Mouse (Mus musculus) heart, adult 18-20 months (tissue): Measurements from ENCODE around the gene Ubr1. TPM values are rescaled to one million over a fixed set of nuclear protein-coding genes. Genes with fewer than 3 reads are reported as not detected.
A peak's percentile ranks its signal among the peaks of the same experiment; 100 is the strongest.
"Not testable (repeated sequence)": the region's sequence is repeated elsewhere in the genome, so short reads cannot be mapped to it uniquely, and the experiment has no call there.

Source experiments
- DNase-seq, 2 experiments: peaks; one replicate each; pipeline ENCODE4 v3.0.0; 2021 to 2022; ENCODE audit warnings: mixed read lengths in 1 of 2
- total RNA-seq, 2 experiments: library from RNA; stranded (reverse); gene quantifications; 2 replicates each; pipeline ENCODE4 v1.2.3; 2021

The Ubr1 gene
- total RNA-seq, 2 experiments from 2014 or later: 18.9 to 21.4 TPM

DNA sequence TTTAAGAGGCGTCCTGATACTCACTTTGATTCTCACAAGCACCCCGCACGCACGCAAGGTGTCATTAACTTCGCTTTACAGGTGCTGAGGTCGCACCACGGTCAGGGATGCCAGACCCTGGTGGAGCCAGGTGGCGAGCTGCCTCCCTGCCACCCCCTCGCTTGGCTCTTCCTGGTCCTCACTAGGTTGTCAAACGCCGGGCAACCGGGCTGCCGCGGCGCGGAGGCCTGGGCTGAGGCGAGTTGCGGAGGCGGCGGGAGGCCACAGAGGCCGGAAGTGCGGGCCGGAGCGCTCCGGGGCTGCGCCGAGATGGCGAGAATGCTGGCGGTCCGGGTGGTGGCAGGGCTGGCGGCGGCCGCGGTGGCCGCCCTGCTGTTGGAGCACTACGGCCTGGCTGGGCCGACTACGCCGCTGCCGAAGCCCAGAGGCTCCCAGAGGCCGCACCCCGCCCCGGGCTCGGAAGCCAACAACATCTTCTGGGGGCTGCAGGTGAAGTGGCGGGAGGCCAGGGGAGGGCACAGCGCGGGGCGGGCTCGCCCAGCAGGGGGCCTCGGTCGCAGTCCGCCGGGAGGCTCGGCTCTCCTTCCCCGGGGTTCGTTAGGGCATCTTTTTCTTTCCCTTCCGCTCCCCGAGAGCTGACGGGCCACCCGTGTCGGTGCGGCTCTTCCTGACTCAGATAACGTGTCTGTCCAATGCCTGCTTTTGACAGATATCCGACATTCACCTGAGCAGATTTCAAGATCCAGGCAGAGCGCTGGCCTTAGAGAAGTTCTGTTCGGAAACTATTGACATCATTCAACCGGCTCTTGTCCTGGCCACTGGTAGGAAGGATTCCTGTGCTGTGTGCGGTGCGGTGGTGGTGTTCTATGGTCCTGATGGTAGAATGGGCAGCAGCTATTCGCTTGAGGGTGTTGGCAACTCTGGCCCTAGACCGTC lies 6.7 kb upstream of the Ubr1 start, which contains the start of gene Tmem62:
Gene Tmem62 (plus strand): TSS at position 28 of the 936 bp plus-strand sequence.
- peak; percentile 74 to 82 for DNase-seq

DNA sequence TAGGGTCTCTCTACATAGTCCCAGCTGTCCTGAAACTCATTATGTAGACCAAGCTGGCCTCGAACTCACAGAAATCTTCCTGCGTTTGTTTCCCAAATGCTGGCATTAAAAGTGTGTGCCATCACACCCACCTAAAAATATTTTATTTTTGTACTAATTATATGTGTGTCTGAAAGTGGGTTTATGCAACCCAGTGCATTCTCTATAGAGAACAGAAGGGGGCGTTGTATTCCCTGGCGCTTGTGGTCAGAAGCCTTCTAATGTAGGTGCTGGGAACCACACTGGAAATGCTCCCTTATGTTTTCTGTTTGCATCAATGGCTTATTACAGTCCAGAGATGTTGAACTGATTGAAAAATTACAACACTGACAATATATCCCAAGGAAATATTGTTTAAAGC lies 5.8 kb upstream of the Ubr1 start:
- DNase-seq: no peak

DNA sequence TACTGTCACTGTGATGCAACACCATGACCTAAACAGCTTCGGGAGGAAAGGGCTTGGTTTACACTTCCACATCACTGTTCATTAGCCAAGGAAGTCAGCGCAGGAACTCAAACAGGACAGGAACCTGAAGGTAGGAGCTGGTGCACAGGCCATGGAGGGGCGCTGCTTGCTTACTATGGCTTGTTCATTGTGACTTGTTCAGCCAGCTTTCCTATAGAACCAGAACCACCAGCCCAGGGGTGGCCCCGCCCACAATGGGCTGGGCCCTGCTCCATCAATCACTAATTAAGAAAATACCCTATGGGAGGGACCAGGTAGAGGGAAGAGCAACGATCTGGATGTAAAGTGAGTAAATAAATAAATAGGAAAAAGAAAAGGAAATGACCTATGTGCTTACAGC lies 2.4 kb upstream of the Ubr1 start:
- DNase-seq: no peak

DNA sequence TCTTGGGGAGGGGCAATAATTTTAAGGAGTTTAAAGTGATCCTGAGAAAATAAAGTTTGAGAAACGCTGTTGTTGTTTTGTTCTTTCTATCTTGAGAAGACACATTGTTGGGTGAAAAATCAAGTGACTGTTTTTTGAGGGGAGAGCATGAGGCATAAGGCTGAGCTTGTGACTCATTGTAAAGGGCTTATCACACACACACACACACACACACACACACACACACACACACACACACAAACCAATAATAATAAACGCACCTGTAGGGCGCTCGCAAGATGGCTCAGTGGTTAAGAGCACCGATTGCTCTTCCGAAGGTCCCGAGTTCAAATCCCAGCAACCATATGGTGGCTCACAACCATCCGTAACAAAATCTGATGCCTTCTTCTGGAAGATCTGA lies 1.7 kb upstream of the Ubr1 start:
- not testable (repeated sequence) for DNase-seq

DNA sequence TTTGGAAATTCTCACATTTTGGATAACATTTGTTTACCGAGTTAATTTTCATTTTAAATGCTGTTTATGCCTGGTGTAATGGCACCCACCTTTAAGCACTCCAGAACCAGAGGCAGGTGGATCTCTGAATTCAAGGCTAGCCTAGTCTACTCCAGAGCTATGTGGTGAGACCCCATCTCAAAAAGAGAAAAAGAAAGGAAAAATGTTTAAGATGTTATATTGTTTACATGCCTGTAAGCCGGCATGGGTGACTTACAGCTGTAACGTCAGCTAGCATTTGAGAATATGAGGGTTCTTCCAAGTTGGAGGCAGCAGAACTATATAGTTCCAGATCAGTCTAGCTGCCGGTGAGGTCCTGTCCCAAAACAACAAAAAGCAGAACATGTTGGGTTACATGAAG lies 1.3 kb upstream of the Ubr1 start:
- DNase-seq: no peak

DNA sequence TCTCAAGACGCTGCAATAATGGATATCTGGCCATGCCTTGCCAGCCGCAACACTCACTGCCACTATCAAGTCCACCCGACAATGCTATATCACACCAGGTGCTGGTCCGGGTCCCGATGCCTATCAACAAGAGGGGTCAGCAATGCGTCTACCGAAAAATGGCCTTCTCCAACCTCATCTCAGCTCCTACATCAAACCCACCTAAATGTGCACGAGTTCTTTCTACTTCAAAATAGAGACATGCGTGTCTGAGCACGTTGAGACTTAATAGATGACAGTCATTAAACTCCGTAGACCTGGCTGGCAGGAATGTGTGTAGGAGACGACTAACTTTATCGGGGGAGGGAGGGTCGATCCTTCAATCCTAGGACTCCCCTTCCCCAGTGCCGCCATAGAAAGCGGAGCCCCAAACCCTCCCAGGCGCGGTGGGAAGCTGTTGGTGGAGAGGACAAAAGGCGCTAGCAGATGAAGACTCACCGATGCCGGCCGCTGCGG lies 423 bp downstream of the Ubr1 start:
- no peak for DNase-seq

DNA sequence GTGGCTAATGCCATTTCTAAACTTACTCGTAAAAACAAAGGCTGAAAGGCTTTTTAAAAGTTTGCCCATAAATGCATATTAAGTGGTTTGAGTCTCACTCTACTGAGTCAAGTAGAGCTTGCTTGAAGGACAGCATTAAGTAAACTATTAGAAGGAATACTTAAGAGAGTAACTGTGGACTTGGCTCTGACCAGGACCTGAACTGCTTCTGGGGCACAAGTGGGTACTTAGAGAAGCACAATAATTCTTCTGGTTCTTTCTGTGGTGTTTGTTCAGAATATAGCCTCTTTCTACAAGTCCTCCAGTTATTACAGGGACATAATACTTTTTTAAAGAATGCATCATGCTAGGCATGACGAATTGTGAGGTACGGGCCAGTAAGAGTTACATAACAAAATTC lies 5.0 kb downstream of the Ubr1 start:
- no peak for DNase-seq

DNA sequence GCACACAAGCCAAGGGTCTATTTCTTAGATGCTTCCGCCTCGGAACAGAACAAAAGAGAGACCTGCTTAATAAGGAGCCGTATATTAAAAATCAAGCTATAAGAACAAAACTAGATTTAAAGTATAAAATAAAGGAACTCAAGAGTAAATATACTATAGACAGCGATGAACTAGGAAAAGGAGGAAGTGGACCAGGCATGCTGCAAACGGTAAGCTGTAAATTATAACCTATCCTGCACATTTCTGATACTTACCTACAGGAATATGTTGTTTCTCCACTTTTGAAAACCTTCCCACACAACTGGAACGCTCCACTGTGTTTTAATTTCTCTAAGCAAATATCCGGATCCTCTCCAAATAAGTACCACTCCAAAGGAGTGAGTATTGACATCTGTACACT lies 7.4 kb downstream of the Ubr1 start:
- DNase-seq: no peak

DNA sequence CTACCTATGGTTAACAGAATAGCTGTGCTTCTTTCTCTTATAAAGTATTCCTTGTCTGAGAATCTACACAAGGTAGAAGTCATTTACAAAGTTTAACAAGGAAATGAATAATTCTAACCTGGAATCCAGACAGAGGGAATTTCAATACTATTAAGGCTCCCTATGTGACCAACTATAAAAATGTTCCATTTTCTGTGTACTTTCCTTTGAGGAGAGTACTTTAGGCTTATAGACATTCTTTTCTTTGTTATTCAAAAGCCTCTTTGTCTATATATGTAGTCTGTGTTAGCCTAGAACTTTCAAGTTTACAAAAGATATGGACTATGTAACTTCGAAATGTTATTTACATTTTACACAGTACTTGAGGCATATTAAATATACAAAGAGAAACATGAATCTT lies 10.3 kb downstream of the Ubr1 start:
- no peak for DNase-seq

DNA sequence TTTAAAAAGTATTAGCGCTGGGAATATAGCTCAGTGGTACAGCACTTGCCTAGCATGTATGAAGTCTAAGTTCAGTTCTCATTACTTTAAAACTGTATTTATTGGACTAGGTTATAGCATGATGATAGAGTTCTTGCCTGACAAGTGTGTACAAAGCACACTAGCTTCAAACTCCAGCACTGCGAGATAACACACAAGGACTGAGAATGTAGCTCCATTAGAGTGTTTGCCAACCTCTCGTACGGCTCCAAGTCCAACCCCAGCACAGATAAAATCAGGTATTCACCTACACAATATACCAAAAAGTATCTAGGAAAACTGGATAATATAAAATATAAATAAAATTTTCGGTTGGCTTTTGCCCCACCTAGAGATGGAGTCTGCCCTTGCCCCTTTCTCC lies 10.7 kb downstream of the Ubr1 start:
- no peak for DNase-seq

DNA sequence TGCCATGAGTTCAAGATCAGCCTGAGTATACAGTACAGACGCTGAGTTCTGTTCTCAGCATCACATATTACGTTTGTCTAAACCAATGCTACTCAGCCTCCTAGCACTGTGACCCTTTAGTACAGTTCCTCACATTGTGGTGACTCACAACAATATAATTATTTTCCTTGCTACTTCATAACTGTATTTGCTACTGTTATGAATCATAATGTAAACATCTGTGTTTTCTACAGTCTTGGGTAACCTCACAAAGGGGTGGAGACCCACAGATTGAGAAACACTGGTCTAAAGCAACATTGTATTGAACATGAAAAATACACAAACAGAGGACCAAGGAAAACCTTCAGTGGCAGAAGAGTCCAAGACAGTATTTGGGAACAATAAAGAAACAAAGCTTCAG lies 11.2 kb downstream of the Ubr1 start:
- DNase-seq: no peak

DNA sequence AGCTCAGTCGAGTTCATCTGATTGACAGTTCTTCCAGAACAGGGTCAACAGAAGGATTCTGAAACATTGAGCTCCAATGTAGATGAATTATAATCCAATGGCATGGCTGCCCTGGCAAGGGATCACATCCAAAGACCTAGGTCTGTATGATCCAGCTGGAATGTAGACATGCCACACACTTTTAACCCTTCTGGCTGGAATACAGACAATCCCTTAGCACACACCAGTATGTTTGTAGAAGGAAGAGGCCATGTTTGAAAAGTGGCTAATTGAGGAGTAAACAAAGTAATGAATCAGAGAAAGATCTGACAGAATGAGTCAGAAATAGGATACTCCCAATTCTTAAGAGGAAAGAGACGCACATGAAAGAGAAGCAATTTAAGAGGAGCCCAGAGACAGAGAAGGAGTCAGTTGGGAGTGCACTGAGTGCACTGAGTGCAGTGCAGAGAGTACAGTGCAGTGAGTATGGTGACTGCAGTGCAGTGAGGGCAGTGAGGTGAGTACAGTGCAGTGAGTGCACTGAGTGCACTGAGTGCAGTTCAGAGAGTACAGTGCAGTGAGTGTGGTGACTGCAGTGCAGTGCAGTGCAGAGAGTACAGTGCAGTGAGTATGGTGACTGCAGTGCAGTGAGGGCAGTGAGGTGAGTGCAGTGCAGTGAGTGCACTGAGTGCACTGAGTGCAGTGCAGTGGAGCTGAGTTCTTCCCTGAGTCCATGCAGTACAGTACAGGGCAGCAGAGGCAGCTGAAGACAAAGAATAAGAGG lies 18.2 kb downstream of the Ubr1 start:
- no peak for DNase-seq

DNA sequence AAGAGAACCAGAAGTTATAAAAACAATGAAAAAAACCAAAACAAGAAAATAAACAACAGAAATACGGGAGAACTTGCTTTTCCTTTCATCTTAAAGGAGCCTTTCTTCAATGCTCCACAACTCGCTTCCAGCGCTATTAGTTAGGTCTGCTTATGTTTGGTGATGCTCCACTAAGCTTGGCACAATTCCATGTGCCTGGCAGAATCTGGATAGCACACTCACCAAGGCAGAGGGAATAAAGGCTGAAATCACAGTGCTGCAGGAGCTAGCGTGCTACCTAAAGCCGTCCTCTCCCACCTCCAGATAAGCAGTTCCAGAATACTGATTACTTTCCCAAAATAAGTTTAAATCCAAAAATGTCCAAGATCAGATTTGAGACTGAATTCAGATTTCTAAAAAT lies 19.3 kb downstream of the Ubr1 start:
- DNase-seq: no peak

DNA sequence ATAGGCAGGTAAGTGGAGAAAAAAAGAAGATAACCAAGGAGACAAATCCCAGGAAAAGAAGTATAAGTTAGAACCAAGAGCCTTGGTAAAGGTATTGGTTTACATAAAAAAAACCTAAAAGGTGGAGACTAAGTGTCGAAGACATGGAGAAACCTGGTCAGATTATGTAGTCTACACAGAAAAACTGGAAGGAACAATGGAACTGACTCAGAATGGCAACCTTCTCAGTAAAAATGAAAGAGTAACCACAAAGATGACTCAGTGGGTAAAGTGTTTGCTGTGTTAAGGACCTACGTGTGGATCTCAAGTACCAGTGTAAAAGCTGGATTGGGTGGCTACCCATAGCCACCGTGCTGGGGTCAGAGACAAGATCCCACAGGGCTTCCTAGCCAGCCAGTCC lies 37.5 kb downstream of the Ubr1 start:
- no peak for DNase-seq

DNA sequence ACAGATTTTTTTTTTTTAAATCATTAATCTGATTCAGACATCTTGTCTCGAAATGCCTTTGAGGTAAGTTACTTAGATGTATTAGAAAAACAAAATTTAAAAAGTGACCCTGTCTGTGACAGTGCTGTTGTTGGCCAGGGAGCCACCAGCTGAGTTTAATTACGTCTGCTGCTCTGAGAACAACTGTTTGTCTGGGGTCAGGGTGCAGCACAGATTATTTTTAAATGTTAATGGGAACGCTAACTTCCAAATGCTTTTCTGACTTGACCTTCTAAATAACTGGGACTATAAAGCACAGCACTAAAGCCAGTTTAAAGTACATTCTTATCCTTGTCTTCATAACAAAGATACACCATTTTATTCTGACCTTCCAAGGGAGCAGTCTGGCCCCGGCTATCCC lies 61.0 kb downstream of the Ubr1 start:
- DNase-seq: peak; percentile 4 to 11

DNA sequence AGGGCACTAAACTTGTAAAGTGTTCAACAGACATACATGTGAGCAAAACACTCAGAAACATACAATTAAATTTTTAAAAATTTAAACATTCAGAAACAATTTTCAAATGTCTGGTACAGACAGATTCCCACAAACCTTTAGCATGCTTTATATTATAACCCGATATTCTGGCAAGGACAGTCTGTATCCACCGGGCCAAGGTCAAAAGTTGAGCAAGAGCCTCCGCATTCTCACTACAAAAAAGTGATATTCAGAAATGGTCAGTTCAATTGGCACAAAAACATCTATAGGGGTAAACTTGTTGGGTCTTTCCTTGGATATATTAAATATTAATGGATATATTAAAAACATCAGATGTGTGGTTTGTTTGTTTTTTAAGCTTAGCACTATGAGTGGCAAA lies 74.2 kb downstream of the Ubr1 start:
- DNase-seq: no peak

DNA sequence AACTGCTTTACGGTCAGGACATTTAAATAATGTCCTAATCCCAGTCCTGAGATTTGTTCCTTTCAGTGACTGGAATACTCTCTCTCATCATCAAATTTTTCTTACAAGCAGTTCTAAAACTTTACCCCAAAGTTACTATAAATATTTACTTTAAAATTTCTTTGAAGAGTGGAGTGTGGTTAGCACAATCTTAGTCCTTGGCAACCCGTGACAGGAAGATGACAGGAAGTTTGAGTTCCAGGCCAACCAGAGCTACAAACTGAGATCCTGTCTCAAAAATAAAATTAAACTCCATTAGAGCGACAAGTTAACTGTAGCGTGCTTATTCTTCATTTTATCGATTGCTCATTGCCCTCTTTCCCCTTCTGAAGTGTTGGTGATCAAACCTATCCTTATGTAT lies 82.9 kb downstream of the Ubr1 start:
- no peak for DNase-seq

DNA sequence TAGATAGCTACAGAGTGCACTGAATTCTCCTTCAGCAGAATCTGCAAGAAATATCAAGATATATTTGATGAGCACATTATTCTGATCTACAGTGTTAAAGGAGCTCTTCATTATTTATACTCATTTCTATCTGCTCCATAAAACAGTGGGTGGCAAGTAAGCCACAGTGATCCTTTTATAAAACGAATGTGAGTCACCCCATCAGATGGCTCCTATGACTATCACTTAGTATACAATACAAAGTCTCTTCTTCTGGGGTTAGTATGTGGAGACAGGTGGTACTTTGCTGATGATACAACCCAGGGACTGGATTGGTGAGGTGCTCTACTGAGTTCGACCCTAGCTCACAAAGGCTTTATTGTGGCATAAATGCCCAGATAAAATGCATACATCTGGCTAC lies 97.3 kb downstream of the Ubr1 start:
- DNase-seq: no peak

DNA sequence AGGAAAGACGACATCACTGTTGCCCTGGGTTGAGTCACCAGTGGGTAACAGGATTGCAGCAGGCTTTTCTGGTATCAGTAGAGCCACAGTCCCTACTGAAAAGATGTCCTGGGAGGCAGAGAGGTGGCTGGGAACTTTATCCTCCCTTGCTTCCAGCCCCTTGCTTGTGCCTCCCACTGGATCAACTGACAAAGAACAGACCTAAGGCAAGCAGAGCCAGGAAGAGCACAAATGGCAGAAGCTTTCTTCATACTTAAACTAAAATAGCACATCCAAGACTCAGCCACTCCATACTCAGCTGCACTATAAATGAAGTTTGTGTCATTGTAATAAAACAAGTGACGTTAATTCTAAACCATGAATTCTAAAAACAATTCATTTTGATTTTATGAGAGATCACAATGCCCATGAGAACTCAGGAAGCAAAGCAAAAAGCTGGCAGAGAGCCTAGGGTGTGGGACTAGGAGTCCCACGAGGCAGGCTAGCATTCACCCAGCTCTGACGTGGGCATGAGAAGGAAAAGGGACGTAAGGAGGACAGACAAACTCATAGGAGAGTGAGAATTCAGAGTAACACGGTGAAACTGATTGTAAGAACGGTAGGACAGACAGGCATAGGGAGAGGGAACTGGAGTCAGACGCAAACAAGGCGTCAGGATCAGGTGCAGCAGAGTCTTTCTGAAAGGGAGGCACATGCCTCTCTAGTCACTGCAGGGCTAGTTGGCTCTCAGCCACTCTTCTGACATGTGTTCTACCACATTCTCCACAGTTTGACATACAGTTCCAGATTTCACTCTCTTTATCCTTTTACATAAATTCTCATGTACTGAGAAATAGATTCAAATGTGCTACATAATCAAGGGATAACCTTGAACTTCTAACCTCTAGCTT lies 98.8 kb downstream of the Ubr1 start:
- peak; percentile 15 to 29 for DNase-seq

DNA sequence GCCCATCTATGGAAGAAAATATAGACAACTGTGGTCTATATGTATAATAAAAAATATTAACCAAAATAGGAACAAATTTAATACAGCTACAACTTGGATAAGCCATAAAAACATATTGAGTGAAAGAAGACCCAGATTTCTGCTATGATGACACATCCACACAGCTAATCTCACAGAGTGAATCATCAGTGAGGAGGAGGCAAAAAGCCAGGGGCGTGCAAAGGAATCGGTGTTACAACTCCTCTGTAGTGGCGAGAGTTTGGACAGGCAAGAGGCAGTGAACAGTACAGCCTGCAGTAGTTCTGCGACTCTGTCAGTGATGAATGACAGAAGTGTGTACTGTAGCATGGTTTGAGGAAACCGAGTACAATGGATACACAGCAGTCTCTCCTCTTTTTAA lies 103.2 kb downstream of the Ubr1 start:
- no peak for DNase-seq

DNA sequence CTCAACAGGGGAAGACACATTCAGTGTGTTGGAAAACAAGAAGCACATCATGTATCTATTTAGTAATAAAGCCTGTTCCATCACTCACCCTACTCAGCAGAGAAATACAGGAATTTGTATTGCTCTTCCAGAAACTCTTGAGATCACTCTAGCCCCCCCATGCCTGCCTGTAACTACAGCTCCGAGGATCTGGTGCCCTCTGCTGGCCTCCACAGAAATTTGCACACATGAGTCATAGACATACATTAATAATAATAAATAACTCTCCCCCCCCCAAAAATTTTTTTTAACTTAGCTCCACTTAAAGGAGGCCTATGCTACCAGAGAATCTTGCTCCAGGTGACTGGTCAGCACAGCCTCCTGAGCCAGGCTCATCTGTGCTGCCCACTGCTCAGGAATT lies 104.0 kb downstream of the Ubr1 start:
- peak in 1 of 2 experiments; percentile 29 for DNase-seq

DNA sequence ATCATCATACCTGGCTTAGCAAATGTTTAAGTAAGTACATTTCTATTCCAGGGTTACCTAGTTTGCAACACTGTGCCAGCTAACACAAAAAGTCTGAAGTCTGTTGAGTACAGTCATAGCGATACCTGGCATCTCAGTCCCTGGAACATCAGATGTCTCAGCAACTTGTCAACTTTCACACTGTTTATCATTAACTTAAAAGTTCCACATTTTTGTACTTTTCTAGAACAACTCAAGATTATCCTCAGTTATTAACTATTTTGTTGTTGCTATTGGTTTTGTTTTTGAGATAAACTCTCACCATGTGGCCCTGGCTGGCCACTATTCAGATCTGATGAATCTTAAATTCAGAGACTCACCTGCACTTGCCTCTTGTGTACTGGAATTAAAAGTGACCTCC lies 107.1 kb downstream of the Ubr1 start:
- no peak for DNase-seq
